Mouse (Mus musculus) layer of hippocampus, adult 2 months (tissue): ENCODE measurements around the gene Klrb1f. TPM values are rescaled to one million over a fixed set of nuclear protein-coding genes. Genes with fewer than 3 reads are reported as not detected.
"Not testable (repeated sequence)": the region's sequence is repeated elsewhere in the genome, so short reads cannot be mapped to it uniquely, and the experiment has no call there.

Source experiments
- DNase-seq, 2 experiments: peaks; one replicate each; pipeline ENCODE4 v3.0.0; 2022; ENCODE audit warnings: low spot score in 2 of 2
- H3K27ac ChIP-seq: fragments of 200-600 bp; 2 replicates; pipeline ENCODE4 v1.8.1; 2022
- H3K4me3 ChIP-seq: fragments of 200-600 bp; 2 replicates; pipeline ENCODE4 v1.8.1; 2022; ENCODE audit warnings: mild to moderate bottlenecking
- CTCF ChIP-seq: fragments of 200-600 bp; conservative IDR thresholded peaks from 2 replicates; pipeline ENCODE4 v1.8.1; 2022; ENCODE audit warnings: antibody characterized with exemption, mild to moderate bottlenecking, moderate library complexity
- total RNA-seq, 2 experiments: library from RNA; stranded (reverse); gene quantifications; 2 replicates each; pipeline ENCODE4 v1.2.3; 2021

Klrb1f gene
- total RNA-seq, 2 experiments from 2014 or later: not detected

- TF ChIP-seq CTCF: no peak
- no peak overlapping the region for H3K4me3 ChIP-seq
- no peak overlapping the region for H3K27ac ChIP-seq
- no peak for DNase-seq
Measured at GRCm38 (mm10) chr6:129058013-129058412, 12.3 kb downstream of the Klrb1f start.

DNA sequence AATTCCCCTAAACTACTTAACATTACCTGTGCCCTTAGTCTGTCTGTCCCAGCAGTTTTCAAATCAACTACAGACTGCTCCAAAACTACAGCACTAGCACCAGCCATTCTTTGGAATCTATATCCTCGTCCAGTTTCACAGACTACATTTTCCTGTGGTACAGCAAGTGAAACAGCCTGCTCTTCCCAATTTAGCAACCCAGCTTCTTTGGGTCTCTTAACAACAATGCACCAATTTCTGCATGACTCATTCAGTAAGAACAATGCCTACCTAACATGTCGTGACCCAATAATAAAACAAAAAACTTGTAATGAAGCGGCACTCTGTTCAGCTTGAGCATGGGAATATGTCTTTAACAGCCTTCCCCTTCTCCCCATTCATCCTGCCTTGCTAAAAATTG, 19.7 kb downstream of the Klrb1f start:
- no peak for TF ChIP-seq CTCF
- DNase-seq: no peak
- Histone ChIP-seq H3K4me3 (no peak overlapping the region), H3K27ac (no peak overlapping the region)

DNA sequence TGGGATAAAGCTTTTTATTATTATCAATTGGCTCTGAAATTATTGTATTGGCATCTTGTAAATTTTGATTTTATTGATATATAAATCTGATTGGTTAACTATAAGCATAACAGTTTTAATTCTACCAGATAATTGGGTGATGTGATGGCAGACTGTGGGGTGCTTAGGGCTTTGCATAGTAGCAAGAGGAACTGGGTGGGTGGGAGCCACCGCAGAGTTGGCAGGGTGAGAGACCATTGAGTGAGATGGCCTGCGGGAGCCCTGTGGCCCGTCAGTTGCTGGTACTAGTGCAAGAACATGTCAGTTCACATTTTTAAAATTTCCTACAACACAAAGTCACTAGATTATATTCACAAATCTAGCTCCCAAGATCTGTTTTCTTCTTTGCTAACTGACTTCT, 20.2 kb downstream of the Klrb1f start:
- Histone ChIP-seq H3K27ac (no peak overlapping the region), H3K4me3 (no peak overlapping the region)
- DNase-seq: no peak
- no peak for TF ChIP-seq CTCF

DNA sequence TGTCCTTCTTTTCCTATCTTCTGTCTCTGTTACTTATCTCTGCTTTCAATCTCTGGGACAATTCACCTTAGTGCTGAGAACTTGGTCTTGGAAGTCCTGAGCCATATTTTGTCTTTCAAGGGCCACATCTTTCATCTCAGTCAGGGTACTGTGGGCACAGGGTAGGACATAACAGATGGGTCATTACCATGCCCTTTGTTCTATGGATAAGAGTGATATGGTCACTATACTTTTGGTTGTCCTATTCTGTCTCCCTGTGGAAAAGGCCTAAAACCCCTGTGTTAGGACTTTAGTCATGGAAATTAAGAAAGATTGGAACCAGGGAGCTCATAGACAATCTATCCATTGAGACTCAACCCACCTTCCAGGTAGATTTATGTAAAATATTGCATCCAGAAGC, 20.8 kb downstream of the Klrb1f start:
- no peak overlapping the region for H3K27ac ChIP-seq
- no peak for TF ChIP-seq CTCF
- no peak for DNase-seq

GRCm38 (mm10) chr6:129066986-129067385, 21.3 kb downstream of the Klrb1f start:
- H3K27ac ChIP-seq: no peak overlapping the region
- H3K4me3 ChIP-seq: no peak overlapping the region
- TF ChIP-seq CTCF: peak; percentile 91
- peak; percentile 29 to 44 for DNase-seq

More for the DNA sequence above, 20.8 kb downstream of the Klrb1f start:
- H3K4me3 ChIP-seq: no peak overlapping the region

DNA sequence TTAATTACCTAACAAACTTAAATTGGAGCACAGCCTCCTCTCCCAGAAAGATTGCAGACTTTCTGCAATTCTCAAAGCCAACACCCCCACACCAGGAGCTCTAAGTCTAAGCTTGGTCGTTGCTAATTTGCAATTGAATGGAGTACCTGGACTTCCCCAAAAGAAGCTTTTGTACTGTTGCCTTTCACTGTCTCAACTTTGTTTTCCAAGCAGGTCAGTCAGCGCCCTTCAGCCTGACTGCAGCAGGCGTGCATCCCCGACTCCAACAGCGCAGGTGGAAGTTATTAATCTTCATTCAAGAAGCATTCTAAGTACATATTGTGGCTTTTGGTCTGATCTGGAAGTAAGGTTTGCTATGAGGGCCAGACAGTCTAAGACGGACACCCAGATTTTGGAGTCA, 39.4 kb downstream of the Klrb1f start:
- no peak for TF ChIP-seq CTCF
- H3K27ac ChIP-seq: no peak overlapping the region
- no peak for DNase-seq
- H3K4me3 ChIP-seq: no peak overlapping the region

GRCm38 (mm10) chr6:129086031-129086430, 40.3 kb downstream of the Klrb1f start:
- DNase-seq, H3K27ac ChIP-seq, H3K4me3 ChIP-seq: not testable (repeated sequence)

GRCm38 (mm10) chr6:129088161-129088560, 42.5 kb downstream of the Klrb1f start:
- Histone ChIP-seq H3K27ac (no peak overlapping the region), H3K4me3 (no peak overlapping the region)
- no peak for DNase-seq
- peak; percentile 77 for TF ChIP-seq CTCF

- DNase-seq, H3K4me3 ChIP-seq, H3K27ac ChIP-seq: not testable (repeated sequence)
Measured at GRCm38 (mm10) chr6:129088596-129088995, 42.9 kb downstream of the Klrb1f start.

- H3K4me3 ChIP-seq: no peak overlapping the region
- peak in 1 of 2 experiments; percentile 10 for DNase-seq
- TF ChIP-seq CTCF: peak; percentile 93
- no peak overlapping the region for H3K27ac ChIP-seq
Measured at GRCm38 (mm10) chr6:129095166-129095565, 49.5 kb downstream of the Klrb1f start.

DNA sequence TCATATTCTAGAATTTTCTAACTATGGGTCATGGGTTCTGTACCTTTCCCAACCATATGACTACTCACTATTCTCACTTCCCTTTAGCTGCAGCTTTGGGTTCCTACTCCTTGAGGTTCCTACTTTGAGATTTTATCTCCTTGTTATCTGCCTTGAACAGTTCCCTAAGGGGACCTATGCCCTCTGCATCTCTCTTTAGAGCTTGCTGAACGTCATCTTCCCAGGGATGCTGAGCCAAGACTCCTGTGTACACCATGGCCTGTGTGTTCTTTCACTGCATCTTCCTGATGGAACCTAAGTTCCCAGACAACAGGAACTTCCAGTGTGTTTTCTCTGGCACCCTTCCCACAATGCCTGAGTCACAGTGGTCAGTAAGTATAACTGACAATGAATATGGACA, 52.2 kb downstream of the Klrb1f start:
- H3K4me3 ChIP-seq: no peak overlapping the region
- DNase-seq: no peak
- TF ChIP-seq CTCF: no peak
- no peak overlapping the region for H3K27ac ChIP-seq

- H3K4me3 ChIP-seq, DNase-seq, H3K27ac ChIP-seq: not testable (repeated sequence)
Measured at GRCm38 (mm10) chr6:129100794-129101193, 55.1 kb downstream of the Klrb1f start, which contains the start of gene Clec2e. Gene Clec2e (minus strand): TSS chr6:129100913.

DNA sequence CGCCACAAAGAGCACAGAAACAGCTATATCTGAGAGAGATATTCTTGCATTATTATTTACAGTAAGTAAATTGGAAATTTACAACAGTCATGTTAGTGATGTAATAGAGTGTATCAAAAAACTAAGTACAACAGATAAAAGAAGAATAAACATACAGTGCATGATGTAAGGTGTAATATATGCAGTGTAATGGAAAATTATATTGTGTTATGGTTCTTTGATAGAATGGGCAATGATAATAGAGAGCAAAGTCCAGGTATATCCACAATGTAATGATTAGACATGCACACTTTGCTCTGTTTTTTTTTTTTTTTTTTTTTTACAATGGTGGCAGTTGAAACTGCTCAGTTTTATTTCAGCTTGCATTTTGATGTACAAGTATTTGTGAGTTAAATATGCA, 55.9 kb downstream of the Klrb1f start:
- DNase-seq: no peak
- Histone ChIP-seq H3K27ac (no peak overlapping the region), H3K4me3 (no peak overlapping the region)
- no peak for TF ChIP-seq CTCF

- no peak for DNase-seq
- Histone ChIP-seq H3K4me3 (no peak overlapping the region), H3K27ac (no peak overlapping the region)
- TF ChIP-seq CTCF: no peak
Measured at GRCm38 (mm10) chr6:129102858-129103555, 57.3 kb downstream of the Klrb1f start.

Other genes starting within 250 kb of the Klrb1f start
- gene Gm44511, start 219.6 kb upstream of the Klrb1f start, total RNA-seq: not detected
- gene Klrb1b, start 219.6 kb upstream of the Klrb1f start, total RNA-seq: not detected
- gene Clec2i, start 158.3 kb upstream of the Klrb1f start, total RNA-seq: not detected
- 1 to 10 TPM; 2.0 to 2.8 TPM for gene BC035044, start 154.8 kb upstream of the Klrb1f start, total RNA-seq
- 1 to 10 TPM in 1 of 2 experiments, under 1 TPM in 1; 0.71 to 1.0 TPM for gene Clec2g, start 111.5 kb upstream of the Klrb1f start, total RNA-seq
- not detected for gene Clec2e, start 55.0 kb downstream of the Klrb1f start, total RNA-seq
- gene Clec2d, start 134.7 kb downstream of the Klrb1f start, total RNA-seq: 1 to 10 TPM; 7.3 to 7.4 TPM
- gene Cd69, start 229.5 kb downstream of the Klrb1f start, total RNA-seq: not detected